Mouse (Mus musculus) heart, adult 8-10 months (tissue): Measurements from ENCODE around the gene Fam166a. TPM values are rescaled to one million over a fixed set of nuclear protein-coding genes. Genes with fewer than 3 reads are reported as not detected.

ENCODE experiments used
- total RNA-seq, 4 experiments: library from RNA; stranded (reverse); gene quantifications; 2 replicates each; pipeline ENCODE4 v1.2.4; 2022

Gene Fam166a
- total RNA-seq, 4 experiments from 2014 or later, result not detected

Other genes with a start within 250 kb of the Fam166a start
- 100 to 1,000 TPM in 1 of 4 experiments, 10 to 100 TPM in 3; 89.6 to 108 (median 95.0) TPM for gene Mrpl41, start 243.6 kb upstream of the Fam166a start, total RNA-seq
- gene Pnpla7, start 242.7 kb upstream of the Fam166a start, total RNA-seq, result 10 to 100 TPM; 25.2 to 36.0 (median 28.7) TPM
- 10 to 100 TPM; 11.7 to 15.9 (median 12.2) TPM for gene Nsmf, start 164.4 kb upstream of the Fam166a start, total RNA-seq
- not detected for gene Entpd8, start 138.4 kb upstream of the Fam166a start, total RNA-seq
- not detected for gene Noxa1, start 123.6 kb upstream of the Fam166a start, total RNA-seq
- 1 to 10 TPM; 5.0 to 9.4 (median 9.2) TPM for gene Nrarp, start 38.0 kb upstream of the Fam166a start, total RNA-seq
- gene Tor4a, start 21.9 kb upstream of the Fam166a start, total RNA-seq, result 1 to 10 TPM; 3.9 to 5.0 (median 4.7) TPM
- 10 to 100 TPM; 38.5 to 49.3 (median 39.5) TPM for gene Nelfb, start 7.3 kb upstream of the Fam166a start, total RNA-seq
- not detected for gene Stpg3, start 4.1 kb upstream of the Fam166a start, total RNA-seq
- gene Tubb4b, start 6.0 kb downstream of the Fam166a start, total RNA-seq, result 100 to 1,000 TPM; 308 to 380 (median 323) TPM
- gene Slc34a3, start 15.6 kb downstream of the Fam166a start, total RNA-seq, result not detected
- not detected for gene Rnf224, start 18.0 kb downstream of the Fam166a start, total RNA-seq
- 1 to 10 TPM in 2 of 4 experiments, under 1 TPM in 2; 0.53 to 1.7 (median 1.2) TPM for gene Rnf208, start 23.5 kb downstream of the Fam166a start, total RNA-seq
- gene Cysrt1, start 23.7 kb downstream of the Fam166a start, total RNA-seq, result not detected
- 1 to 10 TPM; 1.8 to 2.4 (median 2.1) TPM for gene AL732309.1, start 28.1 kb downstream of the Fam166a start, total RNA-seq
- gene Tmem203, start 36.7 kb downstream of the Fam166a start, total RNA-seq, result 10 to 100 TPM; 11.4 to 16.1 (median 13.6) TPM
- gene Tprn, start 43.9 kb downstream of the Fam166a start, total RNA-seq, result 1 to 10 TPM; 4.0 to 8.6 (median 6.7) TPM
- 10 to 100 TPM; 39.5 to 47.1 (median 40.1) TPM for gene Ssna1, start 53.7 kb downstream of the Fam166a start, total RNA-seq
- 10 to 100 TPM; 36.8 to 39.8 (median 37.6) TPM for gene Anapc2, start 53.7 kb downstream of the Fam166a start, total RNA-seq
- not detected for gene Tmem210, start 69.4 kb downstream of the Fam166a start, total RNA-seq
- not detected for gene Lrrc26, start 71.2 kb downstream of the Fam166a start, total RNA-seq
- under 1 TPM in 2 of 4 experiments, not detected in 2; 0.09 to 0.11 TPM for gene Grin1, start 100.4 kb downstream of the Fam166a start, total RNA-seq
- 10 to 100 TPM; 19.9 to 28.2 (median 22.5) TPM for gene Man1b1, start 113.6 kb downstream of the Fam166a start, total RNA-seq
- 1 to 10 TPM; 3.8 to 5.2 (median 5.1) TPM for gene Dpp7, start 137.6 kb downstream of the Fam166a start, total RNA-seq
- 10 to 100 TPM in 1 of 4 experiments, 1 to 10 TPM in 3; 8.9 to 10.7 (median 9.5) TPM for gene Uap1l1, start 146.9 kb downstream of the Fam166a start, total RNA-seq
- gene Sapcd2, start 153.6 kb downstream of the Fam166a start, total RNA-seq, result not detected
- 10 to 100 TPM; 11.6 to 14.4 (median 12.6) TPM for gene Entpd2, start 177.1 kb downstream of the Fam166a start, total RNA-seq
- gene Npdc1, start 180.6 kb downstream of the Fam166a start, total RNA-seq, result 10 to 100 TPM; 25.3 to 35.8 (median 33.6) TPM
- under 1 TPM in 2 of 4 experiments, not detected in 2; 0.16 to 0.60 TPM for gene Fut7, start 204.5 kb downstream of the Fam166a start, total RNA-seq
- gene Abca2, start 210.0 kb downstream of the Fam166a start, total RNA-seq, result 10 to 100 TPM; 42.5 to 47.2 (median 45.2) TPM
- 1 to 10 TPM; 1.3 to 3.6 (median 2.3) TPM for gene Clic3, start 238.1 kb downstream of the Fam166a start, total RNA-seq
- 10 to 100 TPM; 21.4 to 30.7 (median 23.3) TPM for gene Paxx, start 242.3 kb downstream of the Fam166a start, total RNA-seq